Mouse (Mus musculus): ENCODE measurements around the gene Nemp2. TPM values are rescaled to one million over a fixed set of nuclear protein-coding genes. Genes with fewer than 3 reads are reported as not detected.

Nemp2 gene
- polyA plus RNA-seq, 1 experiment: 29.5 TPM

DNA sequence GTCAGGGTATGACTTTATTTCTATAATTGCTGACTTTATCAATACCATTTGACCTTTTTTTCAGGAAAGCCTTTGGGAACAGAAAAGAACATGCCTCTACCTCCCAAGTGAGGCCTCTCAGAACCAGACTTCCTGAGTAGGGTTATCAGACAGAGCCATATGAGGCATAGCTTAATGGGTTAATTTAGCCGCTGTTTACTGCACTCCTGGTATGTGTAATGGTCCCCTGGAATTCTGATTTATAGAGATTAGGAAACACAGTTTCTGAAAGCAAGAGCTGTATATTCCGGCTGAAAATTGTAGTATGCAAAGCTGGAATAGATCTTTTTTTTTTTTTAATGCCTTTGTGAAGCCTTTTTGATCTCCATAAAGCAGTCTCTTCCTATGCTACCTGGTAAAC lies 29.8 kb downstream of the Nemp2 start:
- Histone ChIP-seq H3K4me3 (ENCODE audit: control insufficient read depth, insufficient read depth, low read length) (no peak overlapping the region), H3K27me3 (ENCODE audit: control insufficient read depth, insufficient read depth, low read length) (no peaks in the 10 kb centered on the region), H3K27ac (ENCODE audit: control insufficient read depth, insufficient read depth, low read length) (no peak overlapping the region), H3K36me3 (ENCODE audit: control insufficient read depth, insufficient read depth, low read length) (peaks cover 5% of the 10 kb centered on the region; the same call in 1 of the 2 replicates), H3K4me1 (replicated peaks; ENCODE audit: control insufficient read depth, insufficient read depth, low read length) (peaks cover under 1% of the 10 kb centered on the region; the same call in 1 of the 2 replicates)
- no peak for TF ChIP-seq POLR2A (IDR thresholded peaks at IDR 0.05; ENCODE audit: control insufficient read depth, extremely low read depth, insufficient read depth, low read length, poor library complexity)
- TF ChIP-seq CTCF (IDR thresholded peaks at IDR 0.05; ENCODE audit: borderline replicate concordance, control insufficient read depth, extremely low read depth, insufficient read depth, low read length, poor library complexity): no peak
- WGBS: 97% methylated on average over 2 of the region's 2 CpGs
- DNase-seq: no peak

DNA sequence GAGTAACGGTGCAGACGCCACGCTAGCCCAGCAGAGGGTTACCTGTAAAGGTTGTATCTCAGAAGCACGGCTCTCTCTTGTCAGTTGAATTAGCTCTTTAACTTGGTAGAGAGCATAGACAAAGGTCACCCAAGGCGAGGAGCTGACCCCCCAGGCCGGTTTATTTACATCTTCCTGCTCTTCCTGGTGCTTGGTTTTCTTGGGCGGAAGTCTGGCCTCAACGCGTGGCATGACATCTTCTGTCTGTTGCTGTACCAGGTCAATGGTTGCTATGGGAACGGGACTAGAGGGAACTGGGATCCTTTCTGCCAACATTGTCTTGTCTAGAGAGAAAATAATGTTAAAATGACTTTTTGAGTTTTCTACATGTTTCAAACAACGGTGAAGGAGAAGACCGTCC lies 30.3 kb downstream of the Nemp2 start:
- Histone ChIP-seq H3K27ac (ENCODE audit: control insufficient read depth, insufficient read depth, low read length) (no peak overlapping the region), H3K4me3 (ENCODE audit: control insufficient read depth, insufficient read depth, low read length) (no peak overlapping the region), H3K4me1 (replicated peaks; ENCODE audit: control insufficient read depth, insufficient read depth, low read length) (no peaks in the 10 kb centered on the region), H3K36me3 (ENCODE audit: control insufficient read depth, insufficient read depth, low read length) (peaks cover 5% of the 10 kb centered on the region; the same call in 1 of the 2 replicates), H3K27me3 (ENCODE audit: control insufficient read depth, insufficient read depth, low read length) (no peaks in the 10 kb centered on the region)
- WGBS: 97% methylated on average over 12 of the region's 12 CpGs
- TF ChIP-seq CTCF (IDR thresholded peaks at IDR 0.05; ENCODE audit: borderline replicate concordance, control insufficient read depth, extremely low read depth, insufficient read depth, low read length, poor library complexity) (no peak), POLR2A (IDR thresholded peaks at IDR 0.05; ENCODE audit: control insufficient read depth, extremely low read depth, insufficient read depth, low read length, poor library complexity) (no peak)
- no peak for DNase-seq

DNA sequence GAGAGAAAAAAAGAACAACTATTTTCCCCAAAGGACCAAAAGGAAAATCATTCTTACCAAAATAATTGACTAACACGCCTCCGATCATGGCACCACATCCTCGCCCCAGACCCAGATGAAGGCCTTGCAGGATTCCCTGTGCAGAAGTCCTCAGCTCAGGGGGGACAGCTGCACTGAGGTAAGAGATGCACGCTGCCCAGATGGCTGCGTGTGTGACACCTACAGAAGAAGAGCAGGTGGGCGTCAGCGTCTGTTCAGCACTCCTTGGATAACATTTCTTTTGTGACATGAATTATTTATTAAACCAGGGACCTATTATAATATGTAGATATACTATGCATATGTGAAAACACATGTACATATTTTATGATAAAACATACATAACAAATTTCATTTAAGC lies 32.7 kb downstream of the Nemp2 start:
- peaks cover 5% of the 10 kb centered on the region; the same call in 1 of the 2 replicates for H3K36me3 ChIP-seq (ENCODE audit: control insufficient read depth, insufficient read depth, low read length)
- 97% methylated on average over 7 of the region's 7 CpGs for WGBS
- no peaks in the 10 kb centered on the region for H3K4me1 ChIP-seq (replicated peaks; ENCODE audit: control insufficient read depth, insufficient read depth, low read length)
- no peak overlapping the region for H3K27ac ChIP-seq (ENCODE audit: control insufficient read depth, insufficient read depth, low read length)
- TF ChIP-seq CTCF (IDR thresholded peaks at IDR 0.05; ENCODE audit: borderline replicate concordance, control insufficient read depth, extremely low read depth, insufficient read depth, low read length, poor library complexity) (no peak), POLR2A (IDR thresholded peaks at IDR 0.05; ENCODE audit: control insufficient read depth, extremely low read depth, insufficient read depth, low read length, poor library complexity) (no peak)
- no peak for DNase-seq
- no peaks in the 10 kb centered on the region for H3K27me3 ChIP-seq (ENCODE audit: control insufficient read depth, insufficient read depth, low read length)
- no peak overlapping the region for H3K4me3 ChIP-seq (ENCODE audit: control insufficient read depth, insufficient read depth, low read length)

DNA sequence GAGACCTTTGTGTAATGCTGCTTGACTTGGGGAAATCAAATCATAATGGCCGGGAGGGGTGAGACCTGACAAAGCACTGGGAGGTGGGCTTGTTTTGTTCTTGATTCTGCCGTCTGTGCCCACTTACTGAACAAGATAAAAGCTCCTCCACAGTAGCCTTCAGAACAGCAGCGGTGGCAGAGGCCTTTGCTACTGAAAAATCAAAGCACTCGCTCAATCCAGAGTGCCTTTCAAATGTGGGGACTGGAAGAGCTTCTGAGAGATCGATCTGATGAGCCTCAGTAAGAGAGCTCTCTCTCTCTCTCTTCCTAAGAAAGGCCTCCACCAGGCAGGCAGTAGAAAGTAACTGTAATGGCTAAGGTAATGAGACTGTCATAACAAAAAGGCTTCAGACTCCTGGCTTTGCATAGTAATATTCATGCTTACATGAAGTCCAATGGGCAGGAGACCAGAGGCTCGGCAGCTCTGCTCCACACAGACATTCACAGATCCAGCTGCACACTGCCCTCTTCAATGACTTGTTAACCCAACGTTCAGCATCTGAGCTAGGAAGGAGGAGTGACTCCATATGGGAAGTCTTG lies 38.3 kb downstream of the Nemp2 start:
- no peak for DNase-seq
- Histone ChIP-seq H3K4me3 (ENCODE audit: control insufficient read depth, insufficient read depth, low read length) (no peak overlapping the region), H3K4me1 (replicated peaks; ENCODE audit: control insufficient read depth, insufficient read depth, low read length) (no peaks in the 10 kb centered on the region), H3K36me3 (ENCODE audit: control insufficient read depth, insufficient read depth, low read length) (no peaks in the 10 kb centered on the region), H3K27ac (ENCODE audit: control insufficient read depth, insufficient read depth, low read length) (no peak overlapping the region; the same call in 1 of the 2 replicates), H3K27me3 (ENCODE audit: control insufficient read depth, insufficient read depth, low read length) (no peaks in the 10 kb centered on the region)
- 76% methylated on average over 7 of the region's 7 CpGs for WGBS
- TF ChIP-seq POLR2A (IDR thresholded peaks at IDR 0.05; ENCODE audit: control insufficient read depth, extremely low read depth, insufficient read depth, low read length, poor library complexity): no peak
- no peak for TF ChIP-seq CTCF (IDR thresholded peaks at IDR 0.05; ENCODE audit: borderline replicate concordance, control insufficient read depth, extremely low read depth, insufficient read depth, low read length, poor library complexity)

DNA sequence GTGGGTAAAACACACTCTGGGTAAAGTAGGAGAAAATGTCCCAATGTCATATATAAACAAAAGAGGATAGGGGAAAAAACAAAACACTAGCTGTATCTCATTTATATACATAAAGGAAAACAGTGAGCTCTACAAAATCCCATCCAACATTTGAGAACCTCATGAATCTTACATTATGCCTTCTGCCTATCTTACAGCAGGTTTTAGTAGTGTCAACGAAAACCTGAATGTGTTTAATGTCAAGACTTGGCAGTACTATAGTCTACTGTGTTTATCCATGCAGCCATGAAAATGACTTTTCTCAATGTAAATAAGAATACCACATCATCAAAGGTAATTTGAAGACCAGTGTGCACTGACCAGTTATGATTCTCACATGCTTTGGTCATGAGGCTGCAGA lies 39.4 kb downstream of the Nemp2 start:
- no peaks in the 10 kb centered on the region for H3K27me3 ChIP-seq (ENCODE audit: control insufficient read depth, insufficient read depth, low read length)
- 95% methylated on average over 1 of the region's 1 CpGs for WGBS
- no peak overlapping the region for H3K4me3 ChIP-seq (ENCODE audit: control insufficient read depth, insufficient read depth, low read length)
- no peaks in the 10 kb centered on the region for H3K36me3 ChIP-seq (ENCODE audit: control insufficient read depth, insufficient read depth, low read length)
- DNase-seq: no peak
- TF ChIP-seq POLR2A (IDR thresholded peaks at IDR 0.05; ENCODE audit: control insufficient read depth, extremely low read depth, insufficient read depth, low read length, poor library complexity): no peak
- no peak for TF ChIP-seq CTCF (IDR thresholded peaks at IDR 0.05; ENCODE audit: borderline replicate concordance, control insufficient read depth, extremely low read depth, insufficient read depth, low read length, poor library complexity)
- no peaks in the 10 kb centered on the region for H3K4me1 ChIP-seq (replicated peaks; ENCODE audit: control insufficient read depth, insufficient read depth, low read length)
- no peak overlapping the region for H3K27ac ChIP-seq (ENCODE audit: control insufficient read depth, insufficient read depth, low read length)

DNA sequence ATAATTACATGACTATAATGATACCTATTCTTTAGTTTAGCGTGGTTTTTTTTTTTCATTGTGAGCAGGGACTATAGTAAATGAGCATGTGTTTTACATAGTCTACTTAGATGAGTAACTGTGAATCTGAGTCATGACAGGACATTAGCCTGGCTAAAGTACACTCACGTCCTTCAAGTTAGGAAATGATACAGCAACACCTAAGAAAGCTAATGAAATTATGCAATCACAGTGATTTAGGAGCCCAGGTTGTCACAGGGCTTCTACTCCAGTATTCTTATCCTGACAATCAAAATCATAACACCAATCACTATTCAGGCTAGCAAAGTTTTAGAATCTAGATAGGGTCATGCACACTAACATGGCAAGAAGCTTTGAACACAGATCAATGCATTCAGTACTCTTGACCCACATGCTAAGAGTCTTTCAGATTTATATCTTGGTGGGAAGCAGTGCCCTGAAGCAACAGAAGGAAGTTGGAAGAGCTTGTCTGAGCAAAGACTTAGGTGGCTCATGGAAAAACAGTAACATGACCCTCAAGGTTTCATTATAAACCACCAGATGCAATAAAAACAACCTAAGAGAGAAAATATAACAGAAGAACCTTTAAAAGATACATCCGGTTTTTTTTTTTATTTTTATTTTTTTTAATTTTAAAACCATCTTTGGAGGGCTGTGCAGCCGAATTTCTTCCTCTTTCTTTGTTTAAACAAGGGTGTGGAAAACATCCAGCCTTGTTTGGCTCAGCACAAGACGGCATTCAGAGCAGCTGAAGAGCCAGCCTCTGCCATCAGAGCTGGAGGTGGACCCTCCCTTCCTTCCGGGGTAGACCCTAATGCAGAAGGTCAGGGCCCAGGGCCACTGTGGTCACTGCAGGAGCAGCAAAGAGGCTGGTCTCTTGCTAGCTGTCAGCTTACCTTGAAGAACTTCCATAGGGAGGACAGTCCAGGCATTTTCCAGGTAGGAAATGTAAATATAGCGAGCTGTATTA lies 45.4 kb downstream of the Nemp2 start:
- Histone ChIP-seq H3K27me3 (ENCODE audit: control insufficient read depth, insufficient read depth, low read length) (no peaks in the 10 kb centered on the region), H3K27ac (ENCODE audit: control insufficient read depth, insufficient read depth, low read length) (no peak overlapping the region), H3K4me1 (replicated peaks; ENCODE audit: control insufficient read depth, insufficient read depth, low read length) (no peaks in the 10 kb centered on the region), H3K4me3 (ENCODE audit: control insufficient read depth, insufficient read depth, low read length) (no peak overlapping the region), H3K36me3 (ENCODE audit: control insufficient read depth, insufficient read depth, low read length) (no peaks in the 10 kb centered on the region)
- DNase-seq: no peak
- TF ChIP-seq CTCF (IDR thresholded peaks at IDR 0.05; ENCODE audit: borderline replicate concordance, control insufficient read depth, extremely low read depth, insufficient read depth, low read length, poor library complexity): no peak
- TF ChIP-seq POLR2A (IDR thresholded peaks at IDR 0.05; ENCODE audit: control insufficient read depth, extremely low read depth, insufficient read depth, low read length, poor library complexity): no peak
- 77% methylated on average over 7 of the region's 7 CpGs for WGBS
